Mouse (Mus musculus): ENCODE results near the gene Akap8.

Akap8 gene

GRCm38 (mm10) chr17:32348406-32348805 is 27.4 kb upstream of the Akap8 start:
- DNase-seq: no peak

GRCm38 (mm10) chr17:32341102-32341501 is 20.1 kb upstream of the Akap8 start:
- DNase-seq: no peak

- DNase-seq: no peak
These were observed 19.1 kb upstream of the Akap8 start for GRCm38 (mm10) chr17:32340110-32340509.

GRCm38 (mm10) chr17:32335869-32336268 is 14.8 kb upstream of the Akap8 start:
- DNase-seq: no peak

GRCm38 (mm10) chr17:32334921-32335320 is 13.9 kb upstream of the Akap8 start:
- no peak for DNase-seq

- peak in 1 of 2 experiments; percentile 13 for DNase-seq
These were observed 12.8 kb upstream of the Akap8 start for GRCm38 (mm10) chr17:32333675-32334303.

GRCm38 (mm10) chr17:32327501-32327900 is 6.5 kb upstream of the Akap8 start:
- no peak for DNase-seq

- no peak for DNase-seq
These were observed 1.8 kb upstream of the Akap8 start for GRCm38 (mm10) chr17:32322809-32323208.

- DNase-seq: no peak
These were observed 798 bp upstream of the Akap8 start for GRCm38 (mm10) chr17:32321836-32322235.

GRCm38 (mm10) chr17:32321390-32321734 is 324 bp upstream of the Akap8 start:
- no peak for DNase-seq

- no peak for DNase-seq
These were observed 1.1 kb downstream of the Akap8 start for GRCm38 (mm10) chr17:32319950-32320349.

GRCm38 (mm10) chr17:32317708-32318107 is 3.3 kb downstream of the Akap8 start:
- DNase-seq: no peak

- DNase-seq: no peak
These were observed 4.0 kb downstream of the Akap8 start for GRCm38 (mm10) chr17:32317032-32317431.

- no peak for DNase-seq
These were observed 5.5 kb downstream of the Akap8 start for GRCm38 (mm10) chr17:32315560-32315959.

GRCm38 (mm10) chr17:32313892-32314291 is 7.1 kb downstream of the Akap8 start:
- no peak for DNase-seq

GRCm38 (mm10) chr17:32312801-32313200 is 8.2 kb downstream of the Akap8 start:
- no peak for DNase-seq

GRCm38 (mm10) chr17:32307963-32308362 is 13.1 kb downstream of the Akap8 start:
- no peak for DNase-seq

- DNase-seq: no peak
These were observed 22.9 kb downstream of the Akap8 start for GRCm38 (mm10) chr17:32298125-32298524.

- DNase-seq: no peak
These were observed 25.1 kb downstream of the Akap8 start for GRCm38 (mm10) chr17:32295901-32296300.

GRCm38 (mm10) chr17:32295160-32295559 is 25.9 kb downstream of the Akap8 start:
- no peak for DNase-seq

GRCm38 (mm10) chr17:32285138-32285670 is 35.8 kb downstream of the Akap8 start:
- DNase-seq: no peak

- DNase-seq: peak; percentile 89 to 91
These were observed 36.5 kb downstream of the Akap8 start, which contains the start of gene Brd4 for GRCm38 (mm10) chr17:32284262-32285137. Gene Brd4 (minus strand): TSS chr17:32284722.

GRCm38 (mm10) chr17:32283771-32284221 is 37.2 kb downstream of the Akap8 start:
- peak; percentile 62 to 70 for DNase-seq

- DNase-seq: no peak
These were observed 37.7 kb downstream of the Akap8 start for GRCm38 (mm10) chr17:32283341-32283740.

Measured in thymus, postnatal 36 days (tissue).